Mouse (Mus musculus) embryonic fibroblast, embryonic 13.5 days (primary cell): ENCODE data around the gene Vmn2r40. TPM values are rescaled to one million over a fixed set of nuclear protein-coding genes. Genes with fewer than 3 reads are reported as not detected.
"Not testable (repeated sequence)": the region's sequence is repeated elsewhere in the genome, so short reads cannot be mapped to it uniquely, and the experiment has no call there.

ENCODE experiments used
- H3K27ac ChIP-seq: 2 replicates; pipeline ENCODE4 v1.5.1; 2012; ENCODE audit warnings: low read length, control low read depth, inconsistent platforms; ENCODE audit not compliant: insufficient read depth
- H3K4me1 ChIP-seq: 2 replicates; pipeline ENCODE4 v1.6.1; 2011; ENCODE audit warnings: low read length; ENCODE audit not compliant: control insufficient read depth, insufficient read depth
- H3K4me3 ChIP-seq: 2 replicates; pipeline ENCODE4 v1.5.1; 2011; ENCODE audit warnings: mild to moderate bottlenecking, control low read depth, low read length; ENCODE audit not compliant: insufficient read depth
- polyA plus RNA-seq: library from polyadenylated mRNA; stranded (reverse); fragments of >200 nt; gene quantifications from 2 replicates; pipeline ENCODE4 v1.2.4, GENCODE M21; 2011; ENCODE audit warnings: low read depth; ENCODE audit not compliant: missing spikeins, insufficient read length

Gene Vmn2r40
- polyA plus RNA-seq: not detected in 2 replicates

DNA sequence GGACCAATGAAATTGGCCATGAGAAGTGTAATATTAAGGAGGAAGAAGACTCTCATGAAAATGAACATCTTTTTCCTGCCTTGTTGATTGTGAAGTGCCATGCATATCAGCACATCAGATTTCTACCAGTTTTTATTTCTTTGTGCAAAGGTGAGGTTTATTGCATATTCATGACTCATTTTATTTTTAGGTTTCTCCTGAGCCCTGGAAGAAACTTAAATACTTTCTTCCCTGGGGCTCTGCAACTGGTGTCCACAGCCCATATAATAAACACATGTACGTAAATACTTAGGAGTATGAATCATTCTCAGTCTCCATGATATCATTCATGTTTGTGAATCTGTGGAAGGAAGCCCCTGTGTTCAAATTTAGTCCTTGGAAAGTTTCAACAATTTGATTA, at the start of gene Vmn2r40:
Gene Vmn2r40, minus strand, starts transcription at position 101 of the 400 bp plus-strand sequence.
- not testable (repeated sequence) for H3K4me3 ChIP-seq, H3K4me1 ChIP-seq, H3K27ac ChIP-seq

Other genes starting within 250 kb of the Vmn2r40 start
- gene Vmn2r39, start 99.4 kb upstream of the Vmn2r40 start, polyA plus RNA-seq: not detected in 2 replicates
- gene Vmn2r38, start 166.4 kb upstream of the Vmn2r40 start, polyA plus RNA-seq: not detected in 2 replicates